Mouse (Mus musculus) liver, adult 2 months (tissue): ENCODE measurements at regions not wholly inside any gene's neighbourhood (a gene's known extent, or its start where the extent isn't known, plus 50 kb on each side); places are given as distances from the start of the nearest gene placed in this dataset.

Experiments
- CTCF ChIP-seq: fragments of 200-500 bp; IDR thresholded peaks from 2 replicates; pipeline ENCODE4 v1.5.1; 2011; ENCODE audit warnings: low read depth, low read length, control low read depth
- POLR2A ChIP-seq: fragments of 200-500 bp; IDR thresholded peaks from 2 replicates; pipeline ENCODE4 v1.6.1; 2011; ENCODE audit warnings: low read length, control low read depth; ENCODE audit not compliant: insufficient read depth; ENCODE audit errors: extremely low read depth

GRCm38 (mm10) chr14:100600886-100601451, 316.5 kb upstream of the Klf12 start:
- TF ChIP-seq CTCF: no peak
- no peak for TF ChIP-seq POLR2A
